In genomic region chr12:15814249-15815081, GRCm38 (mm10) we compare ENCODE assay signal across 8 mouse cellular contexts. TPM values are rescaled to one million over a fixed set of nuclear protein-coding genes. Genes with fewer than 3 reads are reported as not detected.
DNase-seq lines count a peak whose midpoint lies in the region; ATAC-seq and TF ChIP-seq lines count a peak whose summit lies in the region.

No protein-coding gene starts in this region.

- intact Hi-C loops in heart, adult 2 months (cut with DNase I): loop anchor here (1.0 to 2.0 kb wide), 4 partner anchors 14 to 718 kb away; no protein-coding TSS in a partner anchor

- H3K36me3 ChIP-seq in heart, adult 2 months (ENCODE audit: control insufficient read depth, insufficient read depth, low read length): peaks cover 17% of the 10 kb centered on the region
- no peaks in the 10 kb centered on the region for H3K36me3 ChIP-seq in lung, embryonic 15.5 days

- TF ChIP-seq EP300 in heart, adult 2 months (IDR thresholded peaks at IDR 0.05; ENCODE audit: insufficient read depth, low read depth, low read length): no peak

- H3K79me2 ChIP-seq in heart, adult 2 months (replicated peaks; ENCODE audit: control insufficient read depth, insufficient read depth, low read length): peaks cover 3% of the 10 kb centered on the region

- H3K4me1 ChIP-seq in heart, adult 2 months (ENCODE audit: control insufficient read depth, insufficient read depth, low read length): peaks cover 14% of the 10 kb centered on the region
- peaks cover 29% of the 10 kb centered on the region for H3K4me1 ChIP-seq in lung, embryonic 15.5 days

- peak overlapping the region; percentile 98 for H3K27ac ChIP-seq in layer of hippocampus, adult 2 months
- H3K27ac ChIP-seq in heart, adult 2 months: peak overlapping the region; percentile 96
- peak overlapping the region; percentile 87 for H3K27ac ChIP-seq in lung, embryonic 15.5 days

- no peak for ATAC-seq in lung, embryonic 15.5 days (ENCODE audit: borderline replicate concordance, extremely low read depth, low FRiP score, low TSS enrichment)

- H3K9me3 ChIP-seq in lung, embryonic 15.5 days: no peaks in the 10 kb centered on the region

- H3K4me2 ChIP-seq in lung, embryonic 15.5 days: peak overlapping the region; percentile 95

- H3K4me3 ChIP-seq in layer of hippocampus, adult 2 months: peak overlapping the region; percentile 96
- peak overlapping the region; percentile 84 for H3K4me3 ChIP-seq in heart, adult 2 months
- H3K4me3 ChIP-seq in lung, embryonic 15.5 days: peak overlapping the region; percentile 69

- 0 out of 2 replicates have a peak, but pooled peaks have one; percentile 5 for TF ChIP-seq POLR2A in brain, embryonic 14.5 days (IDR thresholded peaks at IDR 0.05; ENCODE audit: borderline replicate concordance, extremely low read depth, insufficient read depth, insufficient read length, poor library complexity, severe bottlenecking)
- TF ChIP-seq POLR2A in heart, adult 2 months (IDR thresholded peaks at IDR 0.05; ENCODE audit: insufficient read depth, low read depth, low read length): peak; percentile 23; the same call in 1 of the 2 replicates

- no peak for TF ChIP-seq CTCF in layer of hippocampus, adult 2 months (conservative IDR thresholded peaks at IDR 0.05)
- no peak for TF ChIP-seq CTCF in brain, embryonic 14.5 days (IDR thresholded peaks at IDR 0.05; ENCODE audit: borderline replicate concordance, extremely low read depth, insufficient read depth, insufficient read length)
- no peak for TF ChIP-seq CTCF in heart, adult 2 months (IDR thresholded peaks at IDR 0.05)

- peak overlapping the region; percentile 88 for H3K9ac ChIP-seq in heart, adult 2 months (ENCODE audit: low read depth, low read length)
- peak overlapping the region; percentile 80 for H3K9ac ChIP-seq in lung, embryonic 15.5 days

- DNase-seq in layer of hippocampus, adult 2 months (ENCODE audit: low spot score in 2 of 2): peak in 1 of 2 experiments; percentile 41
- no peak for DNase-seq in layer of hippocampus, adult 9-10 months (ENCODE audit: low spot score)
- DNase-seq in brain, embryonic 14.5 days (ENCODE audit: low read depth): peak; percentile 72
- peak; percentile 65 to 73 for DNase-seq in heart, adult 2 months
- DNase-seq in kidney, adult 9 months: peak; percentile 46
- DNase-seq in right cerebral cortex, adult 18-20 months: peak; percentile 68
- DNase-seq in yolk sac, embryonic 10.5 days (ENCODE audit: low spot score): peak; percentile 19

- WGBS in heart, adult 2 months: 1% methylated on average over 32 of the region's 32 CpGs
- 1% methylated on average over 32 of the region's 32 CpGs for WGBS in lung, embryonic 15.5 days

- no peaks in the 10 kb centered on the region for H3K27me3 ChIP-seq in heart, adult 2 months (ENCODE audit: control insufficient read depth, insufficient read depth, low read length)
- no peaks in the 10 kb centered on the region for H3K27me3 ChIP-seq in lung, embryonic 15.5 days

RNA-seq across cellular contexts. Expression of gene Trib2, which starts 2.3 kb away (rescaled TPM):
- total RNA-seq in layer of hippocampus, adult 2 months (2021): 10 to 100 TPM; 32.2 to 33.5 TPM
- polyA plus RNA-seq in brain, embryonic 14.5 days (2012; rRNA removed): 84.3 and 113 TPM in 2 replicates
- 10 to 100 TPM; 20.4 to 32.7 TPM for total RNA-seq in heart, adult 2 months (2021)
- polyA plus RNA-seq in heart, adult 2 months (2012; rRNA removed): 15.4 and 22.7 TPM in 2 replicates
- polyA plus RNA-seq in lung, embryonic 15.5 days (2015; fragmentation: Nextera tagmentation; extraction: Ambion mirVana): 24.1 and 24.8 TPM in 2 replicates
